Comparison of ENCODE assay signal across 8 mouse cellular contexts in genomic region chr11:5239706-5240690, GRCm38 (mm10). TPM values are rescaled to one million over a fixed set of nuclear protein-coding genes. Genes with fewer than 3 reads are reported as not detected.
DNase-seq lines count a peak whose midpoint lies in the region; ATAC-seq and TF ChIP-seq lines count a peak whose summit lies in the region.

No protein-coding gene starts in this region.

- H3K4me1 ChIP-seq in forebrain, embryonic 14.5 days (ENCODE audit: control insufficient read depth, insufficient read depth, low read length), result peaks cover 8% of the 10 kb centered on the region
- peaks cover 14% of the 10 kb centered on the region; the same call in 1 of the 2 replicates for H3K4me1 ChIP-seq in lung, postnatal 0 days (ENCODE audit: insufficient read depth, low read depth, low read length)

- peak; percentile 95 for TF ChIP-seq EP300 in lung, postnatal 0 days (IDR thresholded peaks at IDR 0.05)

- WGBS in forebrain, embryonic 14.5 days, result 8% methylated on average over 10 of the region's 10 CpGs
- 12% methylated on average over 10 of the region's 10 CpGs for WGBS in lung, postnatal 0 days

- H3K9me3 ChIP-seq in forebrain, embryonic 14.5 days (replicated peaks; ENCODE audit: control insufficient read depth, low read length), result no peaks in the 10 kb centered on the region
- H3K9me3 ChIP-seq in lung, postnatal 0 days (ENCODE audit: low read length), result no peaks in the 10 kb centered on the region

- no peak for TF ChIP-seq CTCF in lung, postnatal 0 days (IDR thresholded peaks at IDR 0.05)

- ATAC-seq in forebrain, embryonic 14.5 days, result peak; percentile 37; the same call in 1 of the 2 replicates
- peak; percentile 91 for ATAC-seq in lung, postnatal 0 days

- peak; percentile 29 to 43 for DNase-seq in kidney, postnatal 4 days
- DNase-seq in kidney, adult 8-10 months, result no peak
- peak; percentile 20 for DNase-seq in forebrain, embryonic 14.5 days (ENCODE audit: low spot score)
- peak; percentile 94 for DNase-seq in lung, postnatal 0 days (ENCODE audit: low spot score)
- DNase-seq in thymus, postnatal 14 days, result peak; percentile 39
- DNase-seq in left cerebral cortex, adult 8-10 months (ENCODE audit: low spot score in 2 of 2), result no peak
- no peak for DNase-seq in right cerebral cortex, adult 2 months (ENCODE audit: low spot score in 2 of 2)
- DNase-seq in spleen, postnatal 14 days (ENCODE audit: low spot score in 2 of 2), result no peak

- no peak overlapping the region for H3K27ac ChIP-seq in forebrain, embryonic 14.5 days (ENCODE audit: low read depth, low read length)
- peak overlapping the region; percentile 92 for H3K27ac ChIP-seq in lung, postnatal 0 days (ENCODE audit: low read length)

- H3K4me2 ChIP-seq in forebrain, embryonic 14.5 days (ENCODE audit: low read length), result no peak overlapping the region
- no peak overlapping the region for H3K4me2 ChIP-seq in lung, postnatal 0 days (replicated peaks; ENCODE audit: low read depth, low read length)

- H3K27me3 ChIP-seq in forebrain, embryonic 14.5 days (replicated peaks; ENCODE audit: control insufficient read depth, insufficient read depth, low read length), result no peaks in the 10 kb centered on the region
- H3K27me3 ChIP-seq in lung, postnatal 0 days (replicated peaks; ENCODE audit: insufficient read depth, low read length), result no peaks in the 10 kb centered on the region

- H3K36me3 ChIP-seq in forebrain, embryonic 14.5 days (ENCODE audit: control insufficient read depth, insufficient read depth, low read length), result 0 out of 2 replicates have a peak, but pooled peaks cover 5% of the 10 kb centered on the region
- no peaks in the 10 kb centered on the region for H3K36me3 ChIP-seq in lung, postnatal 0 days (ENCODE audit: insufficient read depth, low read length)

- H3K4me3 ChIP-seq in forebrain, embryonic 14.5 days (ENCODE audit: low read depth, low read length), result no peak overlapping the region
- H3K4me3 ChIP-seq in lung, postnatal 0 days (ENCODE audit: low read depth, low read length), result no peak overlapping the region

- no peak overlapping the region for H3K9ac ChIP-seq in forebrain, embryonic 14.5 days (ENCODE audit: low read length)
- H3K9ac ChIP-seq in lung, postnatal 0 days (replicated peaks; ENCODE audit: low read depth), result no peak overlapping the region

RNA-seq across cellular contexts. Expression of gene Kremen1, which starts 21.4 kb away (rescaled TPM):
- polyA plus RNA-seq in forebrain, embryonic 14.5 days (2014; fragmentation: Nextera tagmentation; extraction: Ambion mirVana), result 2.6 and 3.3 TPM in 2 replicates
- 13.3 and 14.7 TPM in 2 replicates for polyA plus RNA-seq in lung, postnatal 0 days (2015; fragmentation: Nextera tagmentation; extraction: Ambion mirVana)
- total RNA-seq in left cerebral cortex, adult 8-10 months (2022), result 10 to 100 TPM; 15.0 to 16.7 (median 15.7) TPM

Comparison
In these comparisons a context has a peak if more than half of its experiments do, and no peak if none do; other contexts are left out.
1. DNase-seq: peak in kidney, postnatal 4 days (2 of 2), forebrain, embryonic 14.5 days (single experiment), lung, postnatal 0 days (single experiment) and thymus, postnatal 14 days (single experiment); none in kidney, adult 8-10 months (0 of 2), left cerebral cortex, adult 8-10 months (0 of 2), right cerebral cortex, adult 2 months (0 of 2) and spleen, postnatal 14 days (0 of 2).